Mouse (Mus musculus) myocyte (in vitro differentiated cells): ENCODE data around the gene Smg6.

Experiments used
- CEBPB ChIP-seq: IDR thresholded peaks from 2 replicates; pipeline ENCODE4 v1.6.1; 2011; ENCODE audit warnings: mild to moderate bottlenecking, moderate library complexity; ENCODE audit not compliant: poor library complexity, insufficient read depth, severe bottlenecking
- E2F4 ChIP-seq: IDR thresholded peaks from one replicate; pipeline ENCODE4 v1.6.1; 2011; ENCODE audit warnings: mild to moderate bottlenecking, control low read depth, moderate library complexity; ENCODE audit not compliant: insufficient read depth
- MAX ChIP-seq: IDR thresholded peaks from one replicate; pipeline ENCODE4 v1.6.1; 2011; ENCODE audit warnings: low read depth, mild to moderate bottlenecking, control low read depth
- MYOD1 ChIP-seq, 3 experiments: IDR thresholded peaks; one replicate each; pipeline ENCODE4 v1.6.1; 2011; ENCODE audit warnings: control low read depth in 2 of 3, low read depth in 2 of 3, mild to moderate bottlenecking in 2 of 3, moderate library complexity in 1 of 3; ENCODE audit not compliant: insufficient read length in 2 of 3, control insufficient read depth in 1 of 3
- MYOG ChIP-seq, 3 experiments: IDR thresholded peaks; one replicate each; pipeline ENCODE4 v1.6.1; 2011; ENCODE audit warnings: control low read depth in 2 of 3, low read depth in 2 of 3, mild to moderate bottlenecking in 2 of 3; ENCODE audit not compliant: insufficient read length in 2 of 3, control insufficient read depth in 1 of 3, insufficient read depth in 1 of 3
- POLR2A ChIP-seq: IDR thresholded peaks from one replicate; pipeline ENCODE4 v1.6.1; 2011; ENCODE audit warnings: low read depth, mild to moderate bottlenecking, control low read depth, moderate library complexity; ENCODE audit not compliant: insufficient read length
- TCF12 ChIP-seq: IDR thresholded peaks from one replicate; pipeline ENCODE4 v1.6.1; 2011; ENCODE audit warnings: mild to moderate bottlenecking, control low read depth; ENCODE audit not compliant: poor library complexity, insufficient read depth, severe bottlenecking

GRCm38 (mm10) chr11:75200935-75201334 lies 275.3 kb downstream of the Smg6 start:
- TF ChIP-seq POLR2A = no peak
- no peak for TF ChIP-seq MAX
- no peak for TF ChIP-seq MYOD1 (IDR thresholded peaks at IDR 0.05; ENCODE audit: control insufficient read depth in 1 of 3, insufficient read length in 2 of 3, low read depth in 2 of 3)
- TF ChIP-seq MYOG (IDR thresholded peaks at IDR 0.05; ENCODE audit: control insufficient read depth in 1 of 3, insufficient read depth in 1 of 3, insufficient read length in 2 of 3, low read depth in 2 of 3) = no peak
- TF ChIP-seq E2F4 = no peak
- TF ChIP-seq CEBPB = no peak
- TF ChIP-seq TCF12 = no peak
